Mouse (Mus musculus) midbrain, embryonic 13.5 days (tissue): ENCODE results near the gene Mcm5. TPM values are rescaled to one million over a fixed set of nuclear protein-coding genes. Genes with fewer than 3 reads are reported as not detected.

Experiments used
- ATAC-seq: fragments of 200-750 bp; cut with Nextera tagmentation; 2 replicates; pipeline ENCODE4 v1.8.0; 2017; ENCODE audit warnings: mild to moderate bottlenecking, moderate TSS enrichment, moderate library complexity
- H3K27ac ChIP-seq: fragments of 300-500 bp; sonication (generic); 2 replicates; pipeline ENCODE4 v1.5.1; 2015; ENCODE audit warnings: inconsistent platforms, mild to moderate bottlenecking, moderate library complexity
- H3K27me3 ChIP-seq: fragments of 300-500 bp; sonication (generic); 2 replicates; pipeline ENCODE4 v1.6.1; 2015; ENCODE audit warnings: mild to moderate bottlenecking, inconsistent platforms
- H3K36me3 ChIP-seq: fragments of 300-500 bp; sonication (generic); 2 replicates; pipeline ENCODE4 v1.6.1; 2015; ENCODE audit warnings: mild to moderate bottlenecking, inconsistent platforms
- H3K4me1 ChIP-seq: fragments of 300-500 bp; sonication (generic); replicated peaks from 2 replicates; pipeline ENCODE4 v1.6.1; 2015; ENCODE audit warnings: inconsistent platforms
- H3K4me2 ChIP-seq: fragments of 300-500 bp; sonication (generic); replicated peaks from 2 replicates; pipeline ENCODE4 v1.6.1; 2015; ENCODE audit warnings: moderate library complexity, mild to moderate bottlenecking, inconsistent platforms
- H3K4me3 ChIP-seq: fragments of 300-500 bp; sonication (generic); replicated peaks from 2 replicates; pipeline ENCODE4 v1.5.1; 2015; ENCODE audit warnings: mild to moderate bottlenecking, inconsistent platforms
- H3K9ac ChIP-seq: fragments of 300-500 bp; sonication (generic); replicated peaks from 2 replicates; pipeline ENCODE4 v1.6.1; 2015; ENCODE audit warnings: mild to moderate bottlenecking, inconsistent platforms
- H3K9me3 ChIP-seq: fragments of 300-500 bp; sonication (generic); 2 replicates; pipeline ENCODE4 v1.6.1; 2016; ENCODE audit warnings: mild to moderate bottlenecking, inconsistent platforms
- WGBS: fragments of 180-500 bp; shearing (Covaris S2); methylation state at CpG from one replicate; pipeline ENCODE4 v1.1.7; 2015; 5-methylcytosine and 5-hydroxymethylcytosine counted together
- polyA plus RNA-seq: library from polyadenylated mRNA; unstranded; fragments of >200 nt; fragmentation: Nextera tagmentation; extraction: Ambion mirVana; gene quantifications from 2 replicates; pipeline ENCODE4 v1.2.1, GENCODE M21; 2015

Mcm5 gene
- polyA plus RNA-seq: 64.2 and 64.9 TPM in 2 replicates

- H3K27me3 ChIP-seq: no peaks in the 10 kb centered on the region
- WGBS: under 1% methylated on average over 59 of the region's 59 CpGs
- ATAC-seq: peak; percentile 98
Observed at GRCm38 (mm10) chr8:75109236-75109967, at the start of gene Mcm5. Gene Mcm5 (plus strand): TSS chr8:75109569.

GRCm38 (mm10) chr8:75060022-75060421, 49.3 kb upstream of the Mcm5 start:
- no peak overlapping the region for H3K4me3 ChIP-seq

More at GRCm38 (mm10) chr8:75109236-75109967, at the start of gene Mcm5:
- peak within 1 kb of the TSS; percentile 84 for H3K27ac ChIP-seq
- H3K9me3 ChIP-seq: no peaks in the 10 kb centered on the region
- peaks cover 26% of the 10 kb centered on the region for H3K36me3 ChIP-seq
- peaks cover 21% of the 10 kb centered on the region for H3K4me1 ChIP-seq
- H3K4me2 ChIP-seq: peak within 1 kb of the TSS; percentile 91
- H3K4me3 ChIP-seq: peak within 1 kb of the TSS; percentile 80
- peak within 1 kb of the TSS; percentile 69 for H3K9ac ChIP-seq

GRCm38 (mm10) chr8:75060815-75061214, 48.6 kb upstream of the Mcm5 start:
- Histone ChIP-seq H3K4me3 (no peak overlapping the region), H3K27me3 (no peaks in the 10 kb centered on the region), H3K9ac (no peak overlapping the region), H3K9me3 (no peaks in the 10 kb centered on the region), H3K4me1 (no peaks in the 10 kb centered on the region), H3K4me2 (no peak overlapping the region), H3K36me3 (peaks cover 21% of the 10 kb centered on the region), H3K27ac (no peak overlapping the region)
- no peak for ATAC-seq
- 88% methylated on average over 2 of the region's 2 CpGs for WGBS

More at GRCm38 (mm10) chr8:75060022-75060421, 49.3 kb upstream of the Mcm5 start:
- H3K9ac ChIP-seq: 0 out of 2 replicates have a peak overlapping the region, but pooled peaks have one; percentile 4
- H3K27me3 ChIP-seq: no peaks in the 10 kb centered on the region
- H3K4me2 ChIP-seq: no peak overlapping the region
- WGBS: 85% methylated on average over 6 of the region's 6 CpGs
- H3K27ac ChIP-seq: no peak overlapping the region
- H3K36me3 ChIP-seq: peaks cover 14% of the 10 kb centered on the region
- no peak for ATAC-seq
- no peaks in the 10 kb centered on the region for H3K4me1 ChIP-seq
- no peaks in the 10 kb centered on the region for H3K9me3 ChIP-seq

GRCm38 (mm10) chr8:75063290-75063689, 46.1 kb upstream of the Mcm5 start:
- Histone ChIP-seq H3K27me3 (no peaks in the 10 kb centered on the region), H3K9ac (no peak overlapping the region), H3K36me3 (peaks cover 21% of the 10 kb centered on the region), H3K9me3 (no peaks in the 10 kb centered on the region), H3K27ac (no peak overlapping the region), H3K4me3 (no peak overlapping the region), H3K4me2 (no peak overlapping the region), H3K4me1 (no peaks in the 10 kb centered on the region)
- no peak for ATAC-seq
- 81% methylated on average over 3 of the region's 3 CpGs for WGBS

GRCm38 (mm10) chr8:75064790-75065189, 44.6 kb upstream of the Mcm5 start:
- H3K4me2 ChIP-seq: no peak overlapping the region
- no peak overlapping the region for H3K27ac ChIP-seq
- peaks cover 21% of the 10 kb centered on the region for H3K36me3 ChIP-seq
- H3K9me3 ChIP-seq: no peaks in the 10 kb centered on the region
- ATAC-seq: no peak
- H3K4me3 ChIP-seq: no peak overlapping the region
- no peaks in the 10 kb centered on the region for H3K4me1 ChIP-seq
- WGBS: 91% methylated on average over 3 of the region's 3 CpGs
- H3K9ac ChIP-seq: no peak overlapping the region
- no peaks in the 10 kb centered on the region for H3K27me3 ChIP-seq

GRCm38 (mm10) chr8:75067287-75067686, 42.1 kb upstream of the Mcm5 start:
- Histone ChIP-seq H3K9ac (no peak overlapping the region), H3K4me2 (no peak overlapping the region), H3K4me1 (no peaks in the 10 kb centered on the region), H3K9me3 (no peaks in the 10 kb centered on the region), H3K4me3 (no peak overlapping the region), H3K36me3 (peaks cover 15% of the 10 kb centered on the region), H3K27me3 (no peaks in the 10 kb centered on the region), H3K27ac (no peak overlapping the region)
- 81% methylated on average over 6 of the region's 6 CpGs for WGBS
- ATAC-seq: no peak

- Histone ChIP-seq H3K4me2 (no peak overlapping the region), H3K27ac (no peak overlapping the region), H3K9ac (no peak overlapping the region), H3K9me3 (no peaks in the 10 kb centered on the region), H3K4me1 (no peaks in the 10 kb centered on the region), H3K36me3 (peaks cover 4% of the 10 kb centered on the region; the same call in 1 of the 2 replicates), H3K27me3 (no peaks in the 10 kb centered on the region), H3K4me3 (no peak overlapping the region)
- WGBS: 92% methylated on average over 1 of the region's 1 CpGs
- ATAC-seq: no peak
Observed at GRCm38 (mm10) chr8:75070297-75070696, 39.1 kb upstream of the Mcm5 start.

GRCm38 (mm10) chr8:75071627-75072346, 37.6 kb upstream of the Mcm5 start:
- Histone ChIP-seq H3K36me3 (no peaks in the 10 kb centered on the region), H3K27me3 (no peaks in the 10 kb centered on the region), H3K9ac (no peak overlapping the region), H3K27ac (no peak overlapping the region), H3K4me3 (no peak overlapping the region), H3K4me2 (no peak overlapping the region), H3K4me1 (no peaks in the 10 kb centered on the region), H3K9me3 (no peaks in the 10 kb centered on the region)
- WGBS: 24% methylated on average over 4 of the region's 4 CpGs
- peak; percentile 91 for ATAC-seq

- no peak overlapping the region for H3K4me3 ChIP-seq
- H3K27ac ChIP-seq: no peak overlapping the region
- 93% methylated on average over 1 of the region's 1 CpGs for WGBS
- no peak overlapping the region for H3K4me2 ChIP-seq
- H3K4me1 ChIP-seq: no peaks in the 10 kb centered on the region
- no peak overlapping the region for H3K9ac ChIP-seq
- H3K9me3 ChIP-seq: no peaks in the 10 kb centered on the region
- no peaks in the 10 kb centered on the region for H3K27me3 ChIP-seq
- no peaks in the 10 kb centered on the region for H3K36me3 ChIP-seq
- ATAC-seq: no peak
Observed at GRCm38 (mm10) chr8:75074876-75075275, 34.5 kb upstream of the Mcm5 start.

- no peak overlapping the region for H3K27ac ChIP-seq
- peaks cover 5% of the 10 kb centered on the region; the same call in 1 of the 2 replicates for H3K27me3 ChIP-seq
- ATAC-seq: no peak
- no peak overlapping the region for H3K9ac ChIP-seq
- no peaks in the 10 kb centered on the region for H3K4me1 ChIP-seq
- H3K36me3 ChIP-seq: no peaks in the 10 kb centered on the region
- WGBS: 83% methylated on average over 1 of the region's 1 CpGs
- no peak overlapping the region for H3K4me2 ChIP-seq
- H3K4me3 ChIP-seq: no peak overlapping the region
- no peaks in the 10 kb centered on the region for H3K9me3 ChIP-seq
Observed at GRCm38 (mm10) chr8:75078215-75078614, 31.2 kb upstream of the Mcm5 start.

GRCm38 (mm10) chr8:75078851-75079250, 30.5 kb upstream of the Mcm5 start:
- ATAC-seq: no peak
- H3K9me3 ChIP-seq: no peaks in the 10 kb centered on the region
- no peak overlapping the region for H3K4me2 ChIP-seq
- H3K36me3 ChIP-seq: no peaks in the 10 kb centered on the region
- H3K27ac ChIP-seq: no peak overlapping the region
- 96% methylated on average over 9 of the region's 9 CpGs for WGBS
- H3K4me1 ChIP-seq: peaks cover 5% of the 10 kb centered on the region
- H3K9ac ChIP-seq: no peak overlapping the region
- H3K27me3 ChIP-seq: peaks cover 5% of the 10 kb centered on the region; the same call in 1 of the 2 replicates
- H3K4me3 ChIP-seq: no peak overlapping the region

- Histone ChIP-seq H3K4me1 (peaks cover 6% of the 10 kb centered on the region), H3K4me3 (no peak overlapping the region), H3K27ac (no peak overlapping the region), H3K27me3 (peaks cover 5% of the 10 kb centered on the region; the same call in 1 of the 2 replicates), H3K4me2 (no peak overlapping the region), H3K36me3 (no peaks in the 10 kb centered on the region), H3K9me3 (no peaks in the 10 kb centered on the region), H3K9ac (no peak overlapping the region)
- no peak for ATAC-seq
- WGBS: 85% methylated on average over 9 of the region's 9 CpGs
Observed at GRCm38 (mm10) chr8:75081364-75082040, 27.9 kb upstream of the Mcm5 start.
